Mouse (Mus musculus): ENCODE data around the gene Fibcd1.
A peak's percentile ranks its signal among the peaks of the same experiment; 100 is the strongest.

The Fibcd1 gene

GRCm38 (mm10) chr2:31810444-31810843 lies 35.4 kb downstream of the Fibcd1 start, which contains the start of gene Qrfp:
TSS of gene Qrfp (minus strand) at chr2:31810580.
- peak; percentile 51 for DNase-seq (ENCODE audit: low spot score)

DNA sequence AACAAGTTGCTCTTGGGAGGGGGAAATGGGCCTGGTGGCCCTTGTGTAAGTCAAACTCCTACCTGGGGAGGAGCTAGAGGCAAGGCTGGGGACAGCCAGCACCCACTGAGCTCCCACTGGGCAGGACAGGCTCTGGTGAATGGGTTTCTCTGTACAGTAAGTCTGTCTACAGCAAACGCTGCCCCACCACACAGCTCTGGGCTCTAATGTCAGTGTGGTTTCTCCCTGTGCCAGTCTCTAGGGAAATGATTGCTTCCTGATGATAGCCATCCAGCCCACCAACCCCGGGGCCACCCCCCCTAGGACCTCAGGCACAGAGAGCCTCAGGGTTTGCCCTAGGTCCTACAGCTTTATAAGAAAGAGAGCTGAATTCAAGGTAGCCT lies 36.5 kb downstream of the Fibcd1 start:
- no peak for DNase-seq (ENCODE audit: low spot score)

GRCm38 (mm10) chr2:31808410-31809357 lies 37.1 kb downstream of the Fibcd1 start:
- DNase-seq (ENCODE audit: low spot score) = no peak

DNA sequence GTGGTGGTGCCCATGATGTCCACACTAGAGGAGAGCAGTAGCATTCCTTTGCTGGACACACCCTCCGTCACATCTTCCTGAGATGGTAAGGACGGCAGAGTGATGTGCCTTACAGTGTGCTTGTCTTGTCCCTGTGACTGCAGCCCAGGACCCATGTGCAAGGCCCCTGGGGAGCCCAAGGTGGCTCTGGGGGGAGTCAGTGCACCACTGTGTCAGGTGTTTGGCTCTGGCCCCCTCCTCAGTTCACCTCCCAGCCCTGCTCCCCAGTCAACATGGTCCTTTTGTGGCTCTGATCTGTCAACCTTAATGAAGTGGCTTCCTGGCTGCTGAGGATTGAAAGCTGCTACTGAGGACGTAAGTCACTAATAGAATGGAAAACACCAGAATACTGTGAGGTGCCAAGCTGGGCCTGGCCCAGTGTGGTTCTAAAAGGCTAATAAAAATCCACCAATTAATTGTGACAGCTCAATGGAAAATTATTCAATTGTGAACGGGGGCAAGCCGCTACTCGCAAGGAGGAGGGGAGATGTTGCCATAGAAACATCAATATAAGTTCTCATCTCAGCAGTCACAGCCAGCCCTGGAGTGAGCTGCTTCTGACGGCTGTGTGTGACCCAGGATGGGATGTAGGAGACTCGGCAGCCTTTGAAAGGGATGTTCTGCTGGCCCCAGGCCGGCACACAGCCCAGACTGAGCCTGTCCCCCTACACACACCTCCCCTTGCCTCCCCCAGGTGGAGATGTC lies 39.0 kb downstream of the Fibcd1 start:
- DNase-seq (ENCODE audit: low spot score) = no peak

- DNase-seq (ENCODE audit: low spot score) = no peak
Observed at GRCm38 (mm10) chr2:31803480-31803879, 42.3 kb downstream of the Fibcd1 start.

DNA sequence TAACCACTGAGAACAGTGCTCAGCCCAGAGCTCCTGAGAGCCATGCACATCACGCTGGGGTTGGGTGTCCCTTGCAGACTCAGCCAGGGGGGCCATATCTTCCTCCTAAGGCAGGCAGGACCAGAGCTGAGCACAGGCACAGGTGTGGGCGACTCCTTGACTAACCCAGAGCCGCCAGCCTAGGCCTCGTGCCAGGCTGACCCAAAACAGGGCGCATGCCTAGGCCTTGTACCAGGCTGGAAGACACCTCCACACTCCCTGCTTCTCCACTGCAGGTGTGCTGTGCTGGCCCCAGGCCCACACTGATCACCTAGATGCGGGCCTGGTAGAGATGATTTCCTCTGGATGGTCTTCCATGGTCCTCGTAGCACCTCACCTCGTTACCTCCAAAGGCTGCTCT lies 43.0 kb downstream of the Fibcd1 start:
- no peak for DNase-seq (ENCODE audit: low spot score)

GRCm38 (mm10) chr2:31801416-31801815 lies 44.4 kb downstream of the Fibcd1 start:
- no peak for DNase-seq (ENCODE audit: low spot score)

DNA sequence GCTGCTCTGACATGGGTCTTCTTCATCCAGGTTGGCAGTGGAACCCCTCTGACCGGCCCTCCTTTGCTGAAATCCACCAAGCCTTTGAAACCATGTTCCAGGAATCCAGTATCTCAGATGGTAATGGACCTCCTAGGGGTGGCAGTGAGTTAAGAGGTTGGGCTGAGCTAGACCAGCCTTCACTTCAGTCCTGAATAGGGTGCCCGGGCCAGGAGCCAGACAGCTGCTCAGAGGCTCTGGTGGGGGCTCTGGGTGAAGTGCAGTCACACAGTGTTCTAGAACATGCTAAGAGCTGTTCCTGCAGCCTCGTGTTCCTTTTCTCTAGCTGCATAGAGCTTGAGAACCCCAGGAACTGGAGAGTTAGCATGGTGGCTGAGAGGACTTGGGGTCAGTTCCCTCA lies 48.9 kb downstream of the Fibcd1 start:
- no peak for DNase-seq (ENCODE audit: low spot score)

DNA sequence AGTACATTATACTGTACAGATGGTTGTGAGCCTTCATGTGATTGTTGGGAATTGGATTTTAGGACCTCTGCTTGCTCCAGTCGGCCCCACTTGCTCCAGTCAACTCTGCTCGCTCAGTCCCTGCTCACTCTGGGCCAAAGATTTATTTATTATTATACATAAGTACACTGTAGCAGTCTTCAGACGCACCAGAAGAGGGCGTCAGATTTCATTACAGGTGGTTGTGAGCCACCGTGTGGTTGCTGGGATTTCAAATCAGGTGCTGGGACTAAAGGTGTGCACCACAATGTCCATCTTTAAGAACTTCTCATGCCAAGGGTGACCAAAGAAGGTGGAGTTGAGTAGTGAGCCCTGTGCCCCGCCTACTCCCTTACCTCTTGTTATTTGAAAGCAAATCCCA lies 53.2 kb downstream of the Fibcd1 start:
- DNase-seq (ENCODE audit: low spot score) = no peak

DNA sequence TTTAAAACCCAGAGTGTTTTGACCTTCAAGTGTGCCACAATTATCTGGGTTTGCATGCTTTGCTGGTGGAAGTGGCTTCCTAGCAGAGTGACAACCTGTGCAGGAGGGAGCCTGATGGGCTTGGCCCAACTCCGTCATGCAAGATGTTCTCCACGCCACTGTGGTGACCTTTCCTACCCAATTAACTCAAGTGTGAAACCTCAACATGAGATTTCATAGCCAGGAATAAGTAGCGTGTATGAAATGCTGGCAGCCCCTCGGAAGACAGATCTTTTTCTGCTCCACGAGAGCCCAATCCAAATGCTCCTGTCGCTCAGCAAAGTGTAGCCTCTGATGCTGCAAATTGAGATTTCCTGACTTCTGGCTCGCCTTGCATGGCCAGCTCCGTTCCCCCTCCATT lies 54.5 kb downstream of the Fibcd1 start:
- DNase-seq (ENCODE audit: low spot score) = no peak

- no peak for DNase-seq (ENCODE audit: low spot score)
Observed at GRCm38 (mm10) chr2:31790728-31791251, 55.0 kb downstream of the Fibcd1 start.

DNA sequence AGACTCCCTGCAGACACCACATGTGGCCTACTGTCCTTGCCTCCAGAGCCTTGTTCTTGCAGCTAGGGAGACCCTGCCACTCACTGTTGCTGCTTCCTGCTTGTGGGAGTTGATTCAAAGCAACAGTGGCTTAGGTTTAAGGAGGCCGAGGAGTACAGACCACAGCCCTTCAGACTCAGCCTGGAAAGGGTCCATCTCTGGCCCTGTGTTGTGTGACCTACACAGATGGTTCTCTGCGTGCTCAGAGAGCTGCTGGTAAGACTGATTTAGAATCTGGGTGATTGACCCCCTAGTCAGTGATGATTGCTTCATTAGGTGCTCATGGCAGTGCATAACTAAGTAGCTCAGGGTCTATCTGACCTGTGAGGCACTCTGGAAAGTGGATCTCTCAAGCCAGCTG lies 56.6 kb downstream of the Fibcd1 start:
- DNase-seq (ENCODE audit: low spot score) = no peak

GRCm38 (mm10) chr2:31788227-31788626 lies 57.6 kb downstream of the Fibcd1 start:
- DNase-seq (ENCODE audit: low spot score) = no peak

GRCm38 (mm10) chr2:31787029-31787428 lies 58.8 kb downstream of the Fibcd1 start:
- peak; percentile 72 for DNase-seq (ENCODE audit: low spot score)

DNA sequence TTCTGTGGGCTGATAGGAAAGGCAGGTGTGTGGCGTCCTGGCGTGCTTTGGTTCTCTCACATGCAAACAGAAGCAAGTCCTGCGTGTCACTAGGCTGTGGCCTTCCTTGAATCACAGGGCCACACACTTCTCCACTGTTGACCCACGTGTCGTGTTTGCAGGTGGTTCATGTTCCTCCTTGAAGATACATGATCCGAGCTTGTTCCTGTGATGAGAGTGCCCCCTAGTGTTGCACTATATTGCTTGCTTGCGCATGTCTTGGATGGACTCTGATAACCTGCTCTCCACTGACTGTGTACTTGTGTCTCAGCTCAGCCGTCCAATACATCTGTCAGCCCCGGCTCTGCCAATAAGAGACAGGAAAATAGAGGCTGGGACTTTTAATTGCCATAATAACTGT lies 60.7 kb downstream of the Fibcd1 start:
- peak; percentile 74 for DNase-seq (ENCODE audit: low spot score)

GRCm38 (mm10) chr2:31782958-31783602 lies 62.7 kb downstream of the Fibcd1 start:
- no peak for DNase-seq (ENCODE audit: low spot score)

- no peak for DNase-seq (ENCODE audit: low spot score)
Observed at GRCm38 (mm10) chr2:31779258-31779657, 66.5 kb downstream of the Fibcd1 start.

GRCm38 (mm10) chr2:31776479-31776878 lies 69.3 kb downstream of the Fibcd1 start:
- DNase-seq (ENCODE audit: low spot score) = no peak

DNA sequence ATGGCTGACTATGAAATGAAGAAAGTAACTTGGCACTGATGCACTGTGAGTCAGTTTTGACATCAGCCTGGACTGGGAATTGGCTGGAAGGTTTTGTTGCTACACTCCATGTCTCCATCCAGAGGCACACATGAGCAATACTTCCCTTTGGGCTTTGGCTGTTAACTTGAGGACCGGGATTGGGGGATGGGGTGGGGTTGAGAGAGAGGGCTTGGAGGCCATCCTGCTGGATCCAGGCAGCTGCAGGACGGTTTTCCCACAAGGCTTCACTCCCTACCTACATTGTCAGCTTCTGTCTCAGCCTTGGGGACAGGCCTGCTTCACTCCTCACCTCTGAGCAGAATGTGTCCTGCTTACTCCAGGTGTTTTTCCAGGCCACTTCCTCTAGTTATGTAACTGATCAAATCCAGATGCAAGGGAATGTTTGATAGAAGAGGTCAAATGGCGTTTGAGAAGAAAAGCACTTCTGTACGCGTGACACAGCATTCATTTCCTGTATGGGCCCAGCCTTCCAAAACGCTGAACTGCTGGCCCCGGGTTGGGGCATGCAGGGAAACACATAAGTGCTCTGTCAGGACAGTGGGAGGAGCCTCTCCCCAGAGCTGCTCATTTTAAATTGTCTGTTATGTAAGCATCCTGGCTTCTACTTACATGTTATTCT lies 74.9 kb downstream of the Fibcd1 start:
- DNase-seq (ENCODE audit: low spot score) = peak; percentile 61

- DNase-seq (ENCODE audit: low spot score) = no peak
Observed at GRCm38 (mm10) chr2:31769631-31770111, 76.1 kb downstream of the Fibcd1 start.

DNA sequence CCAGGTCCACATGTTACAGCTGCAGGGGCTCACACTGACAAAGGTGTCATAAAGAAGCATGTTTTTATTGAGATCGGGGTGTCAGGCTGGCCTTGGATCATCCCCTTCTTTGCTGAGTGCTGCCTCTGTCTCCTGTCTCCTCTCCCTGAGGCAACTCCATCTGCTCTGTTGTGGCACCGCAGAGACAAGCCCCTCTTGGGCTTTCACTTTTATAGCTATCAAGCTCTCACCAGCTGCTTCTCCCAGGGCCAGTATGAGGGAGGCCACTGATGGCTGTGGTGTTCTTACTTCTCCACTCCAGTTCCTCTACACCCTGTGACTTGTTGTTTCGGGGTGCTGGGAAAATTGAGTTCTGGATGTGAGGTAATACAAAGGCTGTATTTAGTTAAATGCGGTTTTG lies 76.7 kb downstream of the Fibcd1 start:
- no peak for DNase-seq (ENCODE audit: low spot score)

DNA sequence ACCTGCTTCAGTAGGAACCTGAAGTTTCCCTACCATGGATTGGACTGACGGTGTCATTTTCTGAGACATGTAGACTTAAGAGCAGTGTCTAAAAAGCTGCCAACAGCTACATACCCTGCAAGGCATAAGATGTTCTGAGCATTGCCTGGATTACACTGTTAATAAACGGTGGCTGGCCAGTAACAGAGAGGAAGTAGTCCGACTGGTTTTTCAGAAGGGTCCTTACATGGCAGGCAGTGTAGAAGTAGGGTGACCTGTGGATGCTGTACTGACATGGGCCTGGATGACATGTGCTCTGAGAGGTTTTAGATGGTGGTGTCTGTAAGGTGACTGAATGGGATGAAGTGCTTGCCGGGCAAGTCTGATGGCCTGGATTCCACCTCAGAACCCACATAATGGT lies 78.0 kb downstream of the Fibcd1 start:
- DNase-seq (ENCODE audit: low spot score) = no peak

All from T-cell, adult 2 months (primary cell).